Mouse (Mus musculus) erythroblast, embryonic 14.5 days (primary cell): ENCODE results near the gene Plcb2. TPM values are rescaled to one million over a fixed set of nuclear protein-coding genes. Genes with fewer than 3 reads are reported as not detected.

Source experiments
- H3K27me3 ChIP-seq: 2 replicates; pipeline ENCODE4 v1.6.1; 2012; ENCODE audit warnings: inconsistent platforms; ENCODE audit not compliant: control insufficient read depth
- H3K36me3 ChIP-seq: 2 replicates; pipeline ENCODE4 v1.6.1; 2012; ENCODE audit warnings: mild to moderate bottlenecking, inconsistent platforms; ENCODE audit not compliant: control insufficient read depth
- H3K4me1 ChIP-seq: 2 replicates; pipeline ENCODE4 v1.6.1; 2012; ENCODE audit warnings: inconsistent platforms; ENCODE audit not compliant: control insufficient read depth
- H3K4me3 ChIP-seq: replicated peaks from 2 replicates; pipeline ENCODE3; 2012; ENCODE audit warnings: moderate library complexity, mild to moderate bottlenecking, inconsistent platforms
- H3K9me3 ChIP-seq: 2 replicates; pipeline ENCODE4 v1.6.1; 2012; ENCODE audit warnings: low read length, inconsistent platforms, mixed read lengths; ENCODE audit not compliant: control insufficient read depth
- GATA1 ChIP-seq: IDR thresholded peaks from 2 replicates; pipeline ENCODE4 v1.6.1; 2012; ENCODE audit warnings: low read length, inconsistent platforms, mixed read lengths
- TAL1 ChIP-seq: IDR thresholded peaks from 3 replicates; pipeline ENCODE4 v1.6.1; 2012; ENCODE audit warnings: low read length, inconsistent platforms, mixed read lengths
- polyA plus RNA-seq: library from polyadenylated mRNA; stranded (reverse); fragments of >175 nt; gene quantifications from 2 replicates; pipeline ENCODE4 v1.2.3, GENCODE M21; 2012

Plcb2 gene
- polyA plus RNA-seq, 1 experiment: 0.07 TPM

GRCm38 (mm10) chr2:118697955-118698354, 30.3 kb downstream of the Plcb2 start:
- no peaks in the 10 kb centered on the region for H3K36me3 ChIP-seq
- peaks cover 9% of the 10 kb centered on the region for H3K9me3 ChIP-seq
- peaks cover 68% of the 10 kb centered on the region for H3K27me3 ChIP-seq
- no peak overlapping the region for H3K4me3 ChIP-seq
- peaks cover 8% of the 10 kb centered on the region for H3K4me1 ChIP-seq
- TF ChIP-seq GATA1: no peak
- no peak for TF ChIP-seq TAL1

GRCm38 (mm10) chr2:118697311-118697877, 30.8 kb downstream of the Plcb2 start:
- peaks cover 62% of the 10 kb centered on the region for H3K27me3 ChIP-seq
- TF ChIP-seq GATA1 (no peak), TAL1 (no peak)
- no peak overlapping the region for H3K4me3 ChIP-seq
- peaks cover 4% of the 10 kb centered on the region; the same call in 1 of the 2 replicates for H3K9me3 ChIP-seq
- H3K36me3 ChIP-seq: no peaks in the 10 kb centered on the region
- peaks cover 3% of the 10 kb centered on the region for H3K4me1 ChIP-seq

GRCm38 (mm10) chr2:118696451-118697308, 31.6 kb downstream of the Plcb2 start:
- Histone ChIP-seq H3K4me1 (peaks cover 2% of the 10 kb centered on the region; the same call in 1 of the 2 replicates), H3K9me3 (no peaks in the 10 kb centered on the region; the same call in 1 of the 2 replicates), H3K27me3 (peaks cover 55% of the 10 kb centered on the region), H3K36me3 (no peaks in the 10 kb centered on the region), H3K4me3 (no peak overlapping the region)
- no peak for TF ChIP-seq TAL1
- no peak for TF ChIP-seq GATA1

GRCm38 (mm10) chr2:118695677-118696232, 32.5 kb downstream of the Plcb2 start:
- Histone ChIP-seq H3K9me3 (no peaks in the 10 kb centered on the region), H3K36me3 (no peaks in the 10 kb centered on the region), H3K27me3 (peaks cover 46% of the 10 kb centered on the region), H3K4me3 (no peak overlapping the region), H3K4me1 (peaks cover 2% of the 10 kb centered on the region; the same call in 1 of the 2 replicates)
- TF ChIP-seq GATA1 (no peak), TAL1 (no peak)

- Histone ChIP-seq H3K9me3 (no peaks in the 10 kb centered on the region), H3K36me3 (no peaks in the 10 kb centered on the region; the same call in 1 of the 2 replicates), H3K4me3 (no peak overlapping the region), H3K4me1 (no peaks in the 10 kb centered on the region), H3K27me3 (peaks cover 26% of the 10 kb centered on the region)
- no peak for TF ChIP-seq GATA1
- no peak for TF ChIP-seq TAL1
Observed at GRCm38 (mm10) chr2:118693370-118693966, 34.8 kb downstream of the Plcb2 start.

GRCm38 (mm10) chr2:118689875-118690274, 38.4 kb downstream of the Plcb2 start:
- no peak overlapping the region for H3K4me3 ChIP-seq
- H3K4me1 ChIP-seq: no peaks in the 10 kb centered on the region
- peaks cover 4% of the 10 kb centered on the region; the same call in 1 of the 2 replicates for H3K27me3 ChIP-seq
- no peaks in the 10 kb centered on the region for H3K9me3 ChIP-seq
- H3K36me3 ChIP-seq: no peaks in the 10 kb centered on the region; the same call in 1 of the 2 replicates
- TF ChIP-seq TAL1 (no peak), GATA1 (no peak)

GRCm38 (mm10) chr2:118687791-118688190, 40.4 kb downstream of the Plcb2 start:
- no peak for TF ChIP-seq GATA1
- no peak for TF ChIP-seq TAL1
- no peaks in the 10 kb centered on the region; the same call in 1 of the 2 replicates for H3K36me3 ChIP-seq

GRCm38 (mm10) chr2:118686693-118687092, 41.5 kb downstream of the Plcb2 start:
- TF ChIP-seq GATA1: no peak
- H3K36me3 ChIP-seq: no peaks in the 10 kb centered on the region; the same call in 1 of the 2 replicates
- H3K9me3 ChIP-seq: no peaks in the 10 kb centered on the region
- peaks cover 12% of the 10 kb centered on the region for H3K4me1 ChIP-seq
- no peak overlapping the region for H3K4me3 ChIP-seq
- peaks cover 3% of the 10 kb centered on the region; the same call in 1 of the 2 replicates for H3K27me3 ChIP-seq

More at GRCm38 (mm10) chr2:118687791-118688190, 40.4 kb downstream of the Plcb2 start:
- no peak overlapping the region for H3K4me3 ChIP-seq
- H3K4me1 ChIP-seq: peaks cover 3% of the 10 kb centered on the region
- no peaks in the 10 kb centered on the region; the same call in 1 of the 2 replicates for H3K27me3 ChIP-seq
- H3K9me3 ChIP-seq: no peaks in the 10 kb centered on the region
